Comparison of ENCODE assay signal across 9 mouse cellular contexts in the genomic region with DNA sequence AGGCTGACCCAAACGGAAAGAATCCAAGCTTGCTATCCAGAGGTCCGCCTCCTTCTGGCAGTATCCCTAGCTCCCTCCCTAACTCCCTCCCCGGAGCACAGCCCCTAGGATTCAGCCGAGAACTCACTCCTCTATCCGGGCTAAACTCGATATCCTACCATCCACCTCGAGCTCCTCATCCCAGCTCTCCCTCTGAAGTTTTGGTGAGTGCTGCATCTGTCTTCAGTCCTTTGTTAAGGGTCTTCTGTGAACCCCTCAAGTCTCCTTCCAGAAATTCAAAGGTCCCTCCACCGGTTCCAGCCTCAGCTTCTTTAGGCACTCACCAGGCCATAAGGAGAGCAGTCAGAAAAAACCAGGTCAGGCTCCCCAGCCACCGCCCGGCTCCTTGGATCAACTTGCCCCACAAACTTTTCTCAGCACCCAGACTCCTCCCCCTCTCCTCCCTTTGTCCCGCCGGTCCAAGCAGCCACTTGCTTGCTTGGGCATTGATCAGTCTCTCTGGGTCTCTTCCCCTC. TPM values are rescaled to one million over a fixed set of nuclear protein-coding genes. Genes with fewer than 3 reads are reported as not detected.
A peak's percentile ranks its signal among the peaks of the same experiment; 100 is the strongest.
DNase-seq lines count a peak whose midpoint lies in the region; ATAC-seq lines count a peak whose summit lies in the region.
"Had no signal": no experiment of that assay in that cellular context is flagged by ENCODE, and none has a peak within 500 bp of the region (broad histone marks: within the 10 kb centered on the region; RNA-seq: fewer than 3 reads in every experiment).

TSS of gene Gal3st4 (minus strand) at position 432 of the 515 bp plus-strand sequence.

- H3K9ac ChIP-seq in kidney, embryonic 14.5 days (ENCODE audit: low read depth, low read length), result peak within 1 kb of the TSS; percentile 47; the same call in 1 of the 2 replicates
- H3K9ac ChIP-seq in embryonic facial prominence, embryonic 12.5 days, result peak within 1 kb of the TSS; percentile 25; the same call in 1 of the 2 replicates
- H3K9ac ChIP-seq in midbrain, embryonic 16.5 days (ENCODE audit: low read depth, low read length), result no peak within 1 kb of the TSS

- peak within 1 kb of the TSS; percentile 39 for H3K4me2 ChIP-seq in kidney, embryonic 14.5 days (replicated peaks; ENCODE audit: low read depth, low read length)
- H3K4me2 ChIP-seq in embryonic facial prominence, embryonic 12.5 days (replicated peaks), result peak within 1 kb of the TSS; percentile 41
- H3K4me2 ChIP-seq in midbrain, embryonic 16.5 days (ENCODE audit: low read length), result peak within 1 kb of the TSS; percentile 1; the same call in 1 of the 2 replicates

- 2% methylated on average over 12 of the region's 12 CpGs for WGBS in kidney, embryonic 14.5 days
- WGBS in embryonic facial prominence, embryonic 12.5 days, result 1% methylated on average over 12 of the region's 12 CpGs
- WGBS in midbrain, embryonic 16.5 days, result under 1% methylated on average over 12 of the region's 12 CpGs

- intact Hi-C loops in heart, postnatal 14 days (cut with DNase I), result no loop called here

- H3K27ac ChIP-seq in kidney, embryonic 14.5 days (ENCODE audit: low read depth, low read length), result peak within 1 kb of the TSS; percentile 69; the same call in 1 of the 2 replicates
- peak within 1 kb of the TSS; percentile 69 for H3K27ac ChIP-seq in embryonic facial prominence, embryonic 12.5 days
- H3K27ac ChIP-seq in midbrain, embryonic 16.5 days (ENCODE audit: low read length), result no peak within 1 kb of the TSS

- no peak for DNase-seq in kidney, postnatal 36 days
- peak; percentile 34 to 50 for DNase-seq in heart, postnatal 14 days
- DNase-seq in MN1 (ENCODE audit: low spot score), result no peak
- no peak for DNase-seq in adrenal gland, postnatal 25 days

- H3K4me1 ChIP-seq in kidney, embryonic 14.5 days (ENCODE audit: control insufficient read depth, insufficient read depth, low read length), result peaks cover 21% of the 10 kb centered on the region
- H3K4me1 ChIP-seq in embryonic facial prominence, embryonic 12.5 days, result peaks cover 46% of the 10 kb centered on the region
- peaks cover 33% of the 10 kb centered on the region for H3K4me1 ChIP-seq in midbrain, embryonic 16.5 days (ENCODE audit: control insufficient read depth, insufficient read depth, low read length)

- H3K9me3 ChIP-seq in kidney, embryonic 14.5 days (ENCODE audit: control insufficient read depth, low read length), result no peaks in the 10 kb centered on the region
- no peaks in the 10 kb centered on the region for H3K9me3 ChIP-seq in embryonic facial prominence, embryonic 12.5 days
- H3K9me3 ChIP-seq in midbrain, embryonic 16.5 days (replicated peaks; ENCODE audit: control insufficient read depth, low read length, poor library complexity, severe bottlenecking), result no peaks in the 10 kb centered on the region

- peaks cover 12% of the 10 kb centered on the region for H3K36me3 ChIP-seq in kidney, embryonic 14.5 days (ENCODE audit: control insufficient read depth, insufficient read depth, low read length)
- H3K36me3 ChIP-seq in embryonic facial prominence, embryonic 12.5 days, result peaks cover 29% of the 10 kb centered on the region
- H3K36me3 ChIP-seq in midbrain, embryonic 16.5 days (ENCODE audit: control insufficient read depth, insufficient read depth, low read length), result peaks cover 5% of the 10 kb centered on the region

- no peaks in the 10 kb centered on the region for H3K27me3 ChIP-seq in kidney, embryonic 14.5 days (ENCODE audit: control insufficient read depth, insufficient read depth, low read length)
- H3K27me3 ChIP-seq in embryonic facial prominence, embryonic 12.5 days, result no peaks in the 10 kb centered on the region
- no peaks in the 10 kb centered on the region for H3K27me3 ChIP-seq in midbrain, embryonic 16.5 days (ENCODE audit: control insufficient read depth, insufficient read depth, low read depth, low read length)

- peak; percentile 51; the same call in 1 of the 2 replicates for ATAC-seq in kidney, embryonic 14.5 days (ENCODE audit: low FRiP score, low TSS enrichment)
- peak; percentile 56; the same call in 1 of the 2 replicates for ATAC-seq in embryonic facial prominence, embryonic 12.5 days (ENCODE audit: insufficient number of reproducible peaks, insufficient read depth, low FRiP score, low TSS enrichment)
- no peak for ATAC-seq in midbrain, embryonic 16.5 days
- no peak for ATAC-seq in cerebellum, adult (ENCODE audit: insufficient number of reproducible peaks, low FRiP score, low TSS enrichment)

- peak within 1 kb of the TSS; percentile 20 for H3K4me3 ChIP-seq in kidney, embryonic 14.5 days (ENCODE audit: low read length)
- peak within 1 kb of the TSS; percentile 21 for H3K4me3 ChIP-seq in embryonic facial prominence, embryonic 12.5 days
- H3K4me3 ChIP-seq in midbrain, embryonic 16.5 days (ENCODE audit: low read depth, low read length), result no peak within 1 kb of the TSS

RNA-seq across cellular contexts. Expression of gene Gal3st4, which starts in this region (rescaled TPM):
- polyA plus RNA-seq in kidney, embryonic 14.5 days (2014; fragmentation: Nextera tagmentation; extraction: Ambion mirVana), result 2.4 and 3.3 TPM in 2 replicates
- polyA plus RNA-seq in embryonic facial prominence, embryonic 12.5 days (2016; fragmentation: Nextera tagmentation; extraction: Ambion mirVana), result 3.7 and 4.3 TPM in 2 replicates
- total RNA-seq in heart, postnatal 14 days (2021), result under 1 TPM; 0.38 to 0.41 TPM
- polyA plus RNA-seq in midbrain, embryonic 16.5 days (2015; fragmentation: Nextera tagmentation; extraction: Ambion mirVana), result 1.8 and 2.3 TPM in 2 replicates
- total RNA-seq in adrenal gland, postnatal 25 days (2021), result not detected in 2 replicates
- total RNA-seq: hematopoietic stem cell, adult 5-6 weeks had no signal

Comparison
In these comparisons a context has a peak if more than half of its experiments do, and no peak if none do; other contexts are left out.
1. Peak in DNase-seq in heart, postnatal 14 days; RNA of the gene not detected or under 1 TPM.
2. ATAC-seq: peak in kidney, embryonic 14.5 days (single experiment) and embryonic facial prominence, embryonic 12.5 days (single experiment); none in midbrain, embryonic 16.5 days (single experiment) and cerebellum, adult (single experiment).
3. Peak in every context shown above with its lines, with median percentiles within 50 percentile points of each other: H3K4me2 ChIP-seq.